In the genomic region with DNA sequence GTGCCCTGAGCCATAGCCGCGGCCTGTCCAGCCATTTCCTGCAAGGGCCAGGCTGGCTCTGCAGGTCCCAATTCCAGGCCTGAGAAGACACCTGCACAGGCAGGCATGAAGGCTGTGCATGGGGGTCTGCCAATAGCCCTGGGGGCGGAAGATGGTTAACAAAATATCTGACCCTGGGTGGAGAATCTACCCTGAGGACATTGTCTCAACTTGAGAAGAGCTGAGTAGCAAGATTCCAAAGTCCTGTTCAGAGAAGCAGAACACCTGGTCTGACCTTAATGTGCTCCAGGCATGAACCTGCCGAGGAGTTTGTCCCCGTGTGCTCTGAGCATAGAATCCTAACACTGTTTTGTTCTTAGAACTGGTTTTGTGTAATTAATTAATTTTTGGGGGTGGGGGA, we compare ENCODE assay signal across 28 mouse cellular contexts.
A peak's percentile ranks its signal among the peaks of the same experiment; 100 is the strongest.
DNase-seq lines count a peak whose midpoint lies in the region; ATAC-seq and TF ChIP-seq lines count a peak whose summit lies in the region.
"Had no signal": no experiment of that assay in that cellular context is flagged by ENCODE, and none has a peak within 500 bp of the region (broad histone marks: within the 10 kb centered on the region; RNA-seq: fewer than 3 reads in every experiment).

No protein-coding gene starts in this region.

- H3K36me3 ChIP-seq in testis, adult 2 months (ENCODE audit: control insufficient read depth, insufficient read depth, low read length) = no peaks in the 10 kb centered on the region
- H3K36me3 ChIP-seq in kidney, embryonic 15.5 days = peaks cover 13% of the 10 kb centered on the region

- ATAC-seq in kidney, embryonic 15.5 days (replicated peaks; ENCODE audit: low FRiP score) = peak; percentile 85
- ATAC-seq: forebrain, postnatal 0 days; intestine, postnatal 0 days; Patski had no signal

- H3K9ac ChIP-seq in kidney, embryonic 15.5 days = no peak overlapping the region
- H3K9ac ChIP-seq: forebrain, postnatal 0 days; hindbrain, embryonic 14.5 days; limb, embryonic 15.5 days; liver, embryonic 15.5 days; lung, embryonic 14.5 days; neural tube, embryonic 15.5 days had no signal

- no peak for DNase-seq in testis, postnatal 14 days (ENCODE audit: low spot score)
- peak; percentile 67 to 89 for DNase-seq in kidney, postnatal 25 days
- no peak for DNase-seq in left cerebral cortex, adult 8-10 months (ENCODE audit: low spot score in 2 of 2)
- no peak for DNase-seq in heart, adult 9 months (ENCODE audit: low spot score in 2 of 2)
- no peak for DNase-seq in spleen, postnatal 14 days (ENCODE audit: low spot score in 2 of 2)
- DNase-seq: cerebellum, adult 2 months; cerebellum, postnatal 14 days; forebrain, postnatal 0 days; gastrocnemius, postnatal 10 days; heart, adult 11 months; heart, postnatal 4 days; lung, embryonic 14.5 days; lung, postnatal 14 days; midbrain, embryonic 14.5 days; right cerebral cortex, postnatal 25 days; thymus, adult 2 months; thymus, postnatal 36 days had no signal

- TF ChIP-seq POLR2A in testis, adult 2 months (IDR thresholded peaks at IDR 0.05; ENCODE audit: control insufficient read depth, low read depth, low read length) = no peak

- H3K27ac ChIP-seq in testis, adult 2 months (ENCODE audit: control insufficient read depth, insufficient read depth, low read depth, low read length) = no peak overlapping the region
- H3K27ac ChIP-seq in kidney, embryonic 15.5 days = peak overlapping the region; percentile 71
- H3K27ac ChIP-seq: hindbrain, embryonic 14.5 days; limb, embryonic 10.5 days; limb, embryonic 15.5 days; liver, embryonic 15.5 days; neural tube, embryonic 15.5 days had no signal

- 82% methylated on average over 5 of the region's 5 CpGs for WGBS in kidney, embryonic 15.5 days

- peak overlapping the region; percentile 21 for H3K4me3 ChIP-seq in testis, adult 2 months (ENCODE audit: control insufficient read depth, low read depth, low read length)
- H3K4me3 ChIP-seq in kidney, embryonic 15.5 days (replicated peaks) = no peak overlapping the region
- H3K4me3 ChIP-seq: erythroblast, embryonic 14.5 days; limb, embryonic 10.5 days; limb, embryonic 15.5 days; liver, embryonic 15.5 days; neural tube, embryonic 15.5 days had no signal

- H3K4me2 ChIP-seq in kidney, embryonic 15.5 days = no peak overlapping the region
- H3K4me2 ChIP-seq: heart, embryonic 11.5 days; hindbrain, embryonic 14.5 days; limb, embryonic 15.5 days; liver, embryonic 15.5 days; lung, embryonic 14.5 days; neural tube, embryonic 15.5 days had no signal

- H3K9me3 ChIP-seq in kidney, embryonic 15.5 days (replicated peaks) = no peaks in the 10 kb centered on the region
- H3K9me3 ChIP-seq: limb, embryonic 10.5 days; limb, embryonic 15.5 days; liver, embryonic 15.5 days; neural tube, embryonic 15.5 days had no signal

- no peaks in the 10 kb centered on the region for H3K27me3 ChIP-seq in testis, adult 2 months (ENCODE audit: control insufficient read depth, insufficient read depth, low read length)
- H3K27me3 ChIP-seq in kidney, embryonic 15.5 days = no peaks in the 10 kb centered on the region
- H3K27me3 ChIP-seq: limb, embryonic 15.5 days; liver, embryonic 15.5 days; neural tube, embryonic 15.5 days; Patski had no signal

- no peak for TF ChIP-seq CTCF in testis, adult 2 months (IDR thresholded peaks at IDR 0.05; ENCODE audit: control insufficient read depth, insufficient read depth, insufficient replicate concordance, low read depth, low read length)

- H3K4me1 ChIP-seq in testis, adult 2 months (ENCODE audit: control insufficient read depth, insufficient read depth, low read length) = peaks cover 4% of the 10 kb centered on the region
- peaks cover 14% of the 10 kb centered on the region; the same call in 1 of the 2 replicates for H3K4me1 ChIP-seq in kidney, embryonic 15.5 days
- H3K4me1 ChIP-seq: liver, embryonic 15.5 days; neural tube, embryonic 15.5 days had no signal

Comparison
In these comparisons a context has a peak if more than half of its experiments do, and no peak if none do; other contexts are left out.
1. DNase-seq: peak in kidney, postnatal 25 days (2 of 2); none in testis, postnatal 14 days (single experiment), left cerebral cortex, adult 8-10 months (0 of 2), heart, adult 9 months (0 of 2) and spleen, postnatal 14 days (0 of 2).